Mouse (Mus musculus): Measurements from ENCODE around the gene Spg21. TPM values are rescaled to one million over a fixed set of nuclear protein-coding genes. Genes with fewer than 3 reads are reported as not detected.

Gene Spg21
- polyA plus RNA-seq, 1 experiment from 2014 or later, result 133 TPM

Other genes with a start within 250 kb of the Spg21 start
- gene Cilp, start 195.8 kb upstream of the Spg21 start, polyA plus RNA-seq (2016; fragmentation: Nextera tagmentation; extraction: Ambion mirVana), result 0.95 and 0.99 TPM in 2 replicates
- gene Clpx, start 166.7 kb upstream of the Spg21 start, polyA plus RNA-seq (2016; fragmentation: Nextera tagmentation; extraction: Ambion mirVana), result 56.5 and 59.1 TPM in 2 replicates
- gene Pdcd7, start 114.8 kb upstream of the Spg21 start, polyA plus RNA-seq (2016; fragmentation: Nextera tagmentation; extraction: Ambion mirVana), result 17.1 and 17.8 TPM in 2 replicates
- gene Ubap1l, start 99.9 kb upstream of the Spg21 start, polyA plus RNA-seq (2016; fragmentation: Nextera tagmentation; extraction: Ambion mirVana), result 0.31 and 0.38 TPM in 2 replicates
- 1.4 and 1.6 TPM in 2 replicates for gene Kbtbd13, start 69.3 kb upstream of the Spg21 start, polyA plus RNA-seq (2016; fragmentation: Nextera tagmentation; extraction: Ambion mirVana)
- 11.7 and 11.9 TPM in 2 replicates for gene Rasl12, start 62.4 kb upstream of the Spg21 start, polyA plus RNA-seq (2016; fragmentation: Nextera tagmentation; extraction: Ambion mirVana)
- gene Slc51b, start 38.0 kb upstream of the Spg21 start, polyA plus RNA-seq (2016; fragmentation: Nextera tagmentation; extraction: Ambion mirVana), result not detected in 2 replicates
- 23.4 and 25.1 TPM in 2 replicates for gene Mtfmt, start 25.2 kb upstream of the Spg21 start, polyA plus RNA-seq (2016; fragmentation: Nextera tagmentation; extraction: Ambion mirVana)
- not detected in 2 replicates for gene Ankdd1a, start 59.2 kb downstream of the Spg21 start, polyA plus RNA-seq (2016; fragmentation: Nextera tagmentation; extraction: Ambion mirVana)
- gene Plekho2, start 119.1 kb downstream of the Spg21 start, polyA plus RNA-seq (2016; fragmentation: Nextera tagmentation; extraction: Ambion mirVana), result 14.6 TPM in 2 replicates
- gene Pif1, start 126.2 kb downstream of the Spg21 start, polyA plus RNA-seq (2016; fragmentation: Nextera tagmentation; extraction: Ambion mirVana), result 21.8 and 24.5 TPM in 2 replicates
- gene Rbpms2, start 168.7 kb downstream of the Spg21 start, polyA plus RNA-seq (2016; fragmentation: Nextera tagmentation; extraction: Ambion mirVana), result 16.7 and 18.7 TPM in 2 replicates
- 299 TPM in 2 replicates for gene Oaz2, start 207.1 kb downstream of the Spg21 start, polyA plus RNA-seq (2016; fragmentation: Nextera tagmentation; extraction: Ambion mirVana)